Mouse (Mus musculus) hindbrain, embryonic 10.5 days (tissue): Measurements from ENCODE around the gene Ddc. TPM values are rescaled to one million over a fixed set of nuclear protein-coding genes. Genes with fewer than 3 reads are reported as not detected.

Experiments used
- DNase-seq: peaks from one replicate; pipeline ENCODE4 v3.0.0-alpha.2; 2017; ENCODE audit warnings: low spot score
- H3K27ac ChIP-seq: fragments of 300-500 bp; sonication (generic); 2 replicates; pipeline ENCODE4 v1.5.1; 2016; ENCODE audit warnings: mild to moderate bottlenecking, moderate library complexity
- H3K27me3 ChIP-seq: fragments of 300-500 bp; sonication (generic); 2 replicates; pipeline ENCODE4 v1.6.1; 2016; ENCODE audit warnings: mild to moderate bottlenecking; ENCODE audit not compliant: poor library complexity, insufficient read depth, severe bottlenecking
- H3K36me3 ChIP-seq: fragments of 300-500 bp; sonication (generic); 2 replicates; pipeline ENCODE4 v1.6.1; 2016; ENCODE audit warnings: mild to moderate bottlenecking, moderate library complexity
- H3K4me1 ChIP-seq: fragments of 300-500 bp; sonication (generic); replicated peaks from 2 replicates; pipeline ENCODE4 v1.6.1; 2016; ENCODE audit warnings: mild to moderate bottlenecking
- H3K4me3 ChIP-seq: fragments of 300-500 bp; sonication (generic); 2 replicates; pipeline ENCODE4 v1.5.1; 2016; ENCODE audit warnings: mild to moderate bottlenecking, moderate library complexity
- H3K9me3 ChIP-seq: fragments of 300-500 bp; sonication (generic); 2 replicates; pipeline ENCODE4 v1.6.1; 2016; ENCODE audit warnings: mild to moderate bottlenecking, moderate library complexity
- WGBS: fragments of 180-500 bp; shearing (Covaris S2); methylation state at CpG from one replicate; pipeline ENCODE4 v1.1.7; 2016; 5-methylcytosine and 5-hydroxymethylcytosine counted together
- polyA plus RNA-seq: library from polyadenylated mRNA; unstranded; fragments of >200 nt; fragmentation: Nextera tagmentation; extraction: Ambion mirVana; gene quantifications from 2 replicates; pipeline ENCODE4 v1.2.1, GENCODE M21; 2016

The Ddc gene
- polyA plus RNA-seq, 1 experiment from 2014 or later: 10.2 TPM

DNA sequence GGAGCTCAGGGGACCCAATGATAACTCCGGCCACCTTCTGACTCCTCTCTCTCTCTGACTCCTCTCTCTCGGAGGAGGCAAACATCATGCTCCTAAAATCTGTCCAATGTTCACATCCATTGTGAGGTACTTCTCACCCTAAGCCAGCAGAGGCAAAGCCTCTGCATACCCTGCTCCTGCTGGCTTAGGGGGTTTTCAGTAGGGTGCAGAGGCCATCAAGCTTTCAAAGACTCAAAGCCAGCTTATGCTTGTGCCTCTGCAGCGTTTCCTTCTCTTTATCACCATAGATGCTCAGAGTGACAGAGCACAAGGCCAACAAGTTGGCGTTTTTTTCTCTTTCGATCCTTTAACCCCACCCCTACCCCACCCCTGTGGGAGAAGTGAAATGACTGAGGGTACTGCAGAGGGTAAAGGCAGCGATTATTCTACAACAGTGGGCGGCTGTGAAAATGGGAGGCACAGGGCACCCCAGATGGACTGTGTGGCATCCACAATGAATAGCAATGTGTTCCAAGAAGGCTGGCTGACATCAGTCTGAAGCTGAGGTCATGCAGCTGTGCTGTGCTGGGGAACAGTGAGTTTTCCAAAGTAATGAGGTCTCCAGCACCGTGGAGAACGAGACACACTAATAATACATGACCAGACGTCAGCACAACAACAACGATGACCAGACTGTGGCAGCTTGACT lies 34.3 kb upstream of the Ddc start:
- H3K27ac ChIP-seq: peak overlapping the region; percentile 45; the same call in 1 of the 2 replicates
- no peak for DNase-seq

DNA sequence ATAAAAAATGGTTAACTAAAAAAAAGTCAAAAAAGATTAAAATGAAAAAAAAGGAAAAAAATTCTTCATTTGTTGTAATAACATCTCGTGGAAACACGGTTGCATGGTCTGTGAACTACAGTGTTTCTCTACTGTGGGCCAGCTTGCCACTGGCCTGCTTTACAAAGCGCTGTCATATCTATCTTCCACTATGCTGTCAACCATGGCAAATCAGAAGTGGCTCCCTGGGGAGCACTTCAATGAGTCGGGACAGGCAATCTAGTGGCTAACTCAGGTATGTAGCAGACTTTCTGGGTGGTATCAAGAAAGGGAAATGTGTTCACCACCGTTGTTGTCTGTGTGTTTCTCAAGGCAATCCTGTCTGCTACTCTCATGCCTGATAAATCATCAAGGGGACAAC lies 33.7 kb upstream of the Ddc start:
- Histone ChIP-seq H3K36me3 (peaks cover 73% of the 10 kb centered on the region), H3K9me3 (no peaks in the 10 kb centered on the region), H3K4me1 (peaks cover 13% of the 10 kb centered on the region), H3K27me3 (no peaks in the 10 kb centered on the region), H3K4me3 (no peak overlapping the region), H3K27ac (peak overlapping the region; percentile 45; the same call in 1 of the 2 replicates)
- no peak for DNase-seq
- 75% methylated on average over 5 of the region's 5 CpGs for WGBS

More for the DNA sequence above, 34.3 kb upstream of the Ddc start:
- Histone ChIP-seq H3K4me1 (peaks cover 9% of the 10 kb centered on the region), H3K4me3 (no peak overlapping the region), H3K36me3 (peaks cover 79% of the 10 kb centered on the region), H3K27me3 (no peaks in the 10 kb centered on the region), H3K9me3 (no peaks in the 10 kb centered on the region)
- 69% methylated on average over 11 of the region's 11 CpGs for whole genome bisulfite sequencing

DNA sequence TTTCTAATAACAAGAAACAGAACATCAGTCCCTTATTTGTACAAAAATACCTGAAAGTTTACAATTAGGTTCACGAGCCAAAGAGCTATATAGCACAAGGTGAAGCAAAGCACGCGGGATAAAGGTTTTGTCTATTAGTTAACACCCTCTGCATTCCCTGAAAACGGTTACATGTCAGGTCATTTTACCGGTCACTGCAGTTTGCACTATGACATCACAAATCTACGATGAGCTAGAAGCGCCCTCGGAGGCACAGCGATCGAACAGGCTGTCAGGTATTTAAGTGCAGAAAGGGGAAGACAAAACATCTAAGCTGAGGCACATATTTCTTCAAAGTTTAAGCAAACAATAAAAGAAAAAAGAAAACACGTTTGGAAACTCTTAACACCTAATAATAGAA lies 32.6 kb upstream of the Ddc start:
- H3K36me3 ChIP-seq: peaks cover 62% of the 10 kb centered on the region
- WGBS: 92% methylated on average over 11 of the region's 11 CpGs

DNA sequence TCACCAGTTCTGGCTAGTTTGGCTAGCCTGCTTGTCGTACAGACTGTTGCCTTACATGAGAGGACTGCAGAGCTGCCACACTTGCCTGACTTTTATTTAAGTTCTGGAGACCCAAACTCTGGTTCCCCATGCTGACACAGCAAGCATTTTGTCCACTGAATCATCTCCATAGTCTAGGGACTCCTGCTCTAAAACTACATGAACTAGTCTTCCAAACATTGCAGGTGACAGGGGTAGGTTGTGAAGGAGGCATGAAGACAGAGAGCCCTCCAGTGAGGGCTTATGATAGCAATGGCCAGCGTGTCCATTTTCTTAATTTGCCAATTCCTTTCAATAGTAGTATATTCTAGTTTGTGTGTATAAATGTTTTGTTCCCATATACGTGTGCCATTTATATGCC lies 31.1 kb upstream of the Ddc start:
- Histone ChIP-seq H3K27ac (no peak overlapping the region), H3K9me3 (no peaks in the 10 kb centered on the region), H3K36me3 (peaks cover 47% of the 10 kb centered on the region), H3K4me3 (no peak overlapping the region), H3K27me3 (no peaks in the 10 kb centered on the region), H3K4me1 (peaks cover 14% of the 10 kb centered on the region)
- 89% methylated on average over 3 of the region's 3 CpGs for WGBS
- DNase-seq: no peak

More for the DNA sequence above, 32.6 kb upstream of the Ddc start:
- Histone ChIP-seq H3K9me3 (no peaks in the 10 kb centered on the region), H3K4me1 (peaks cover 13% of the 10 kb centered on the region), H3K27ac (no peak overlapping the region), H3K4me3 (no peak overlapping the region), H3K27me3 (no peaks in the 10 kb centered on the region)
- no peak for DNase-seq

DNA sequence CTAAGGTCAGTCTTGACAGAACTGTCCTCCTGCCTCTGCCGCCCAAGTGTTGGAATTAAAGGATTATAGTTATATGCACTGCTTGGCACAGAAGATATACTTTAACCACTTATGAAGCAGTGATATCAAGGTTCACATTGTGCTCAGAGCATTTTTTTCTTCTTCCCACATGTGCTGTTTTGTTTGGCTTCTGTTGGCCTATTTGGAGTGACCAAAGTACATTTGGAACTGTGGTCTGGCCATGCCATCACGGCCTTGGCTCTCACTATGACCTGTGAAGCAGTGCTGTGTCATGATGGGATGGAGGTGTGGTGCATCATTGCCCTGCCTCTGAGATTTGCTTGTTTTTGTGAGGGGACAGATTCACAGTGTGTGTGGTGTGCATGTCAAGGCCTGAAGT lies 30.6 kb upstream of the Ddc start:
- Histone ChIP-seq H3K4me3 (no peak overlapping the region), H3K4me1 (peaks cover 19% of the 10 kb centered on the region), H3K36me3 (peaks cover 42% of the 10 kb centered on the region), H3K9me3 (no peaks in the 10 kb centered on the region), H3K27me3 (no peaks in the 10 kb centered on the region), H3K27ac (no peak overlapping the region)
- no peak for DNase-seq
- 93% methylated on average over 2 of the region's 2 CpGs for WGBS

DNA sequence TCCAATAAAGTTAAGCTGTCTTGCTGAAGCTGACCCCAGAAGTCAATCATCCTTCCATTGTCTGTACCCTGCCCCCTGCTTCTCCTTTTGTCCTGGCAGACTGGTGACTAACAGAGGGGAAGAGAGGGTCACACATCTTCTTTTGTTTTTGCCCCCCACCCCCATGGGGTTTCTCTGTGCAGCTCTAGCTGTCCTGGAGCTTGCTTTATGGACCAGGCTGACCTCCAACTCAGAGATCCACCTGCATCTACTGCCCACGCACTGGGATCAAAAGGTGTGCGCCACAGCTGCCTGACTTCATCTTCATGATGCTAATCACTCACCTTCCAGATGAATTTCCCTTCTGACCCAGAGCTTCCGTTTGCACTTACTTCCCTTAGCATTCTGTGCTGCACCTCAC lies 26.0 kb upstream of the Ddc start:
- Histone ChIP-seq H3K27me3 (no peaks in the 10 kb centered on the region), H3K4me1 (peaks cover 14% of the 10 kb centered on the region), H3K9me3 (no peaks in the 10 kb centered on the region), H3K4me3 (no peak overlapping the region), H3K27ac (no peak overlapping the region), H3K36me3 (no peaks in the 10 kb centered on the region)
- DNase-seq: no peak
- WGBS: 34% methylated on average over 3 of the region's 3 CpGs

DNA sequence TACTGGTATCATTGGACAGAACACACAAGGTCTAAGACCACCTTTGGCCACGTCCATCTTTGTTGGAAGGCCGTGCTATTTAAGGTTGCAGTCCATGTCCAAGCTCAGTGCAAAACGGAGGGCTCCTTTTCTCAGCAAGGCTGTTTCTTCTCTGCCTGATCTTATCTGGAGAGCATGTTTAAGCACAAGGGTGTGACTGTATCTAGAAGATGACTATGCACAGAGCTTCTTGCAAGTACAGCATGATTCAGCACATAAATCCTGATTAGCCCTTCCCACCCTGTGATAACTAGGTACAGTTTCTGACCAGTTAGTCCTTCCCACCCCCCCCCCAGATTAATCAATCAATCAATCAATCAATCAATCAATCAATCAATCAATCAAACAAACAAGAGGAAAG lies 25.4 kb upstream of the Ddc start:
- DNase-seq: no peak

DNA sequence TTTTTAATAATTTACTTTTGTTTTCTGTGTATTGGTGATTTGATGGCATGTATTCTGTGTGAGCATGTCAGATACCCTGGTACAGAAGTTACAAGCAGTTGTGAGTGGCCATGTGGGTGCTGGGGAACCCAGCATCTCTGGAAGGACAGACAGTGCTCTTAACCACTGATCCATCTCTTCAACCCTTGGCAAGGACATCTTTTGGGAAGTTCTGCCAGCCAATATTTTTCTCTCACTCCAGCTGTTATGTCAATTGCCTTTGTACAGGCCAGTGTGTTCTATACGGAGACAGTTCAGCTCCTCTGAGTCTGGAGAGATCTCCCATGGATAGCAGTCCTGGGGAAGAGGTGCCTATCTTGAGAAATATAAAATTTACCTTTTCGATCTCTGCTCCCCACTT lies 24.2 kb upstream of the Ddc start:
- no peaks in the 10 kb centered on the region for H3K36me3 ChIP-seq

More for the DNA sequence above, 25.4 kb upstream of the Ddc start:
- Histone ChIP-seq H3K9me3 (no peaks in the 10 kb centered on the region), H3K36me3 (no peaks in the 10 kb centered on the region), H3K27ac (no peak overlapping the region), H3K4me3 (no peak overlapping the region), H3K4me1 (peaks cover 14% of the 10 kb centered on the region), H3K27me3 (no peaks in the 10 kb centered on the region)
- 85% methylated on average over 3 of the region's 3 CpGs for WGBS

DNA sequence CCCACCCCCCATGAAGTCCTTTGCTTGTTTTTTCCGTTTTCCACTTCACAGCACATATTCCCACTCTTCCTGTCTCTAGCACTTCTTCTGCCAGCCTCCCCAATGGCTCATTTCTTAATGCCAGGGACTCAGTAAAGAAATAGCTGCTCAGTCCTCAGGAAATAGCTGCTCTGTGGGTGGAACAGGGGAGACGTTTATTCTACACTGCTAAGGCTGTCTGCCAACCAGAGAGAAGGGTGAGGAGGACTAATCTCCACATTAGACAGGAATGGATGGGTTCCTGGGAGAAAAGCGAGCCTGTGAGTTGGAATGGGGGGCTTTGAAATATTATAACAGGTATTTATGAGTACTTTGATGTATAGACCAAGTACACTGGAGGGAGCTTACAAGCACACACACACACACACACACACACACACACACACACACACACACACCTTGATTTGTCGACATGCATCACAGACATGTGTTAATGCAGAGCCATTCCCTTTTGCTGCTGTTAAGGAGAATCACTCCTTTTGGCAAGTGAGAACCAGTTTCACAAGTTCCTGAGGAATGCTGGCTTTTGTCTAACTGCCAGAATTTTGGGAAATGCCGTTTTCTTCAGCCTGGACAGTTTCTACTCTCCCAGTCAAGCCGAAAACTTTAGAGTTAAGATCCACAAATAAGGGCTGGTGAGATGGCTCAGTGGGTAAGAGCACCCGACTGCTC lies 9.9 kb upstream of the Ddc start:
- WGBS: 63% methylated on average over 7 of the region's 7 CpGs
- Histone ChIP-seq H3K27me3 (no peaks in the 10 kb centered on the region), H3K36me3 (no peaks in the 10 kb centered on the region), H3K27ac (peak overlapping the region; percentile 0; the same call in 1 of the 2 replicates), H3K4me3 (no peak overlapping the region), H3K9me3 (no peaks in the 10 kb centered on the region), H3K4me1 (peaks cover 5% of the 10 kb centered on the region; the same call in 1 of the 2 replicates)
- DNase-seq: no peak

More for the DNA sequence above, 24.2 kb upstream of the Ddc start:
- Histone ChIP-seq H3K4me1 (peaks cover 13% of the 10 kb centered on the region), H3K4me3 (no peak overlapping the region), H3K27me3 (no peaks in the 10 kb centered on the region), H3K27ac (no peak overlapping the region), H3K9me3 (no peaks in the 10 kb centered on the region)
- 90% methylated on average over 2 of the region's 2 CpGs for WGBS
- no peak for DNase-seq

DNA sequence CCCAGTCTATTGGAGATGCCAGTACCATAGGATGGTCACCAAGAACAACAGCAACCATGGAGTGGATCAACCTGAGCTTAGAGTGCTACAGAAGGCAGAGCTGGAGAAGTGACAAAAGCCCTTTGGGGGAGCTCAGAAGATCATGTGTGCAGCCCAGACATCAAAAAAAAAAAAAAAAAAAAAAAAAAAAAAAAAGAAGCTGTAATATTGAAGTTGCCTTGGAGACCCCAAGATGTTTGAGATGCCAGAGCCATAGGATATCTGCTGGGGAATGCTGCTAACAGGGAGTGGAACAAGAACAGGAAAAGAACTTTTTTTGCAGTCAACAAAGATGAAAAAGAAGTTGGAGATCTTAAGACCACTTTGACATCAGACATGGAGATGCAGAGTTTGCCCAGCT lies 7.6 kb upstream of the Ddc start:
- no peaks in the 10 kb centered on the region for H3K9me3 ChIP-seq
- H3K4me1 ChIP-seq: peaks cover 9% of the 10 kb centered on the region; the same call in 1 of the 2 replicates
- H3K27me3 ChIP-seq: no peaks in the 10 kb centered on the region
- H3K36me3 ChIP-seq: no peaks in the 10 kb centered on the region
- H3K27ac ChIP-seq: no peak overlapping the region
- DNase-seq: no peak
- no peak overlapping the region for H3K4me3 ChIP-seq

DNA sequence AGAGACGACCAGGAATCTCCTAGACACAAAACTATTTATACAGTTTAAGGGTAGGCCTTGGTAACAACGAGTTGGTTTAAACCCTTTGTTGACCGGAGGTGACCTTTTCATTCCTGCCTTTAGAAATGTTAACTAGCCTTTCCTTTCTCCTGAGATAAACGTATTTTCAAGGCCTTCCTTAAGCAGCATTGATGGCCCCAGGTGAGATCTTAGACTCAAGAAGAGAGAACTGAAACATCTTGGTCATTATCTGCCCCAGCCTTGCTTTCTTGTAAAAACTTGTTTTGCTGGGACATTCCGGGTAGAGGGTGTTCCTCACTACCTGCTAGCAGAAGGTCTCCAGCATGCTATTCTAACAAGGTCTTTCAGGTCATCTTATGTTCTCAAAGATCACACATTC lies 7.1 kb upstream of the Ddc start:
- Histone ChIP-seq H3K27me3 (no peaks in the 10 kb centered on the region), H3K27ac (no peak overlapping the region), H3K4me3 (no peak overlapping the region), H3K4me1 (peaks cover 9% of the 10 kb centered on the region; the same call in 1 of the 2 replicates), H3K9me3 (no peaks in the 10 kb centered on the region), H3K36me3 (no peaks in the 10 kb centered on the region)
- WGBS: 66% methylated on average over 5 of the region's 5 CpGs
- no peak for DNase-seq

DNA sequence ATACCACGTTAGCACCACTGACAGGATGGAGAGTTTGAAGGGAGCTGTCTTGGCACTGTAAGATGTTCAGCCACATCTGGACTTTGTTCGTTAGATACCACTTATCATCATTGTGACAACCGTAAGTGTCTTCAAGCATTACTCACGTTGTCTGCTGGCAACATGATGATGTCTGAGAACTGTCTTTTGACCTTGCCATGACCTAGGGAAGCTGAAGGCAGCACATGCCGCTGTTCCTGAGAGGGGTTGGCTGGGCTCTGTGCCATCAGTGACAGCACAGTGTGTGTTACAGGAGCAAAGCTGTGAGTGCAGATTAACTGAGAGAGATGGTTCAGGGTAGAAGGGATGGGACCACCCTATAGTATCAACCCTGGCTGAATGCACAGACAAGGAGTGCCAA lies 3.6 kb upstream of the Ddc start:
- H3K27me3 ChIP-seq: no peaks in the 10 kb centered on the region

DNA sequence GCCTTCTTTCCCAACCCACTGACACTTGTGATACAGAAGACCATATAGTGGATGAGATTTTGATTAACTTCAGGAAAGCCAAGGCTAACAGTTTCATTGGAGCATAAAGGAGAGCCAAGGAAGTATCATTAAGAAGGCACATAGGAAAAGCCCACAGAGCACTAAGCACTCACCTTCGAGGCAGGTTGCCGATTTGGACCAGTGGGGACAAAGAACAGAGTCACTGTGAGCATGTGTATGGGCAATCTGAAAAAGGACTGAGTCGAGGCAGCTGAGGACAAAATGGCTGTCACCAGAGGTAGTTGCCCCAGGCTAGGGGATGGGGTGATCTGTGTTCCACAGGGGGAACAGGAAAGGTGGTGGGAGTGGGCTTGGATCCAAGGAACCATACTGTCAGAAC lies 552 bp upstream of the Ddc start:
- DNase-seq: no peak
- Histone ChIP-seq H3K4me3 (no peak overlapping the region), H3K27ac (no peak overlapping the region), H3K36me3 (no peaks in the 10 kb centered on the region), H3K4me1 (0 out of 2 replicates have a peak, but pooled peaks cover 4% of the 10 kb centered on the region), H3K27me3 (no peaks in the 10 kb centered on the region), H3K9me3 (no peaks in the 10 kb centered on the region)
- WGBS: 91% methylated on average over 3 of the region's 3 CpGs

More for the DNA sequence above, 3.6 kb upstream of the Ddc start:
- Histone ChIP-seq H3K27ac (peak overlapping the region; percentile 45; the same call in 1 of the 2 replicates), H3K36me3 (no peaks in the 10 kb centered on the region), H3K9me3 (no peaks in the 10 kb centered on the region), H3K4me1 (0 out of 2 replicates have a peak, but pooled peaks cover 4% of the 10 kb centered on the region), H3K4me3 (no peak overlapping the region)
- WGBS: 84% methylated on average over 5 of the region's 5 CpGs
- no peak for DNase-seq
